Mouse (Mus musculus): ENCODE measurements around the gene Copb2. TPM values are rescaled to one million over a fixed set of nuclear protein-coding genes. Genes with fewer than 3 reads are reported as not detected.
A peak's percentile ranks its signal among the peaks of the same experiment; 100 is the strongest.

Copb2 gene
- 10 to 100 TPM; 92.7 to 94.2 TPM for total RNA-seq (2021)
- long read RNA-seq, experiment 1, transcript Copb2-201 (22 exons, 3,050 nt) = major isoform, 71 of 82 reads
- long read RNA-seq, experiment 1, partial matches to known transcripts = 9 of 82 reads
- long read RNA-seq, experiment 1, other reads (novel, unspliced or antisense) = 2 of 82 reads
- long read RNA-seq, experiment 2, transcript Copb2-201 (22 exons, 3,050 nt) = major isoform, 98 of 118 reads
- long read RNA-seq, experiment 2, partial matches to known transcripts = 10 of 118 reads
- long read RNA-seq, experiment 2, other reads (novel, unspliced or antisense) = 10 of 118 reads

DNA sequence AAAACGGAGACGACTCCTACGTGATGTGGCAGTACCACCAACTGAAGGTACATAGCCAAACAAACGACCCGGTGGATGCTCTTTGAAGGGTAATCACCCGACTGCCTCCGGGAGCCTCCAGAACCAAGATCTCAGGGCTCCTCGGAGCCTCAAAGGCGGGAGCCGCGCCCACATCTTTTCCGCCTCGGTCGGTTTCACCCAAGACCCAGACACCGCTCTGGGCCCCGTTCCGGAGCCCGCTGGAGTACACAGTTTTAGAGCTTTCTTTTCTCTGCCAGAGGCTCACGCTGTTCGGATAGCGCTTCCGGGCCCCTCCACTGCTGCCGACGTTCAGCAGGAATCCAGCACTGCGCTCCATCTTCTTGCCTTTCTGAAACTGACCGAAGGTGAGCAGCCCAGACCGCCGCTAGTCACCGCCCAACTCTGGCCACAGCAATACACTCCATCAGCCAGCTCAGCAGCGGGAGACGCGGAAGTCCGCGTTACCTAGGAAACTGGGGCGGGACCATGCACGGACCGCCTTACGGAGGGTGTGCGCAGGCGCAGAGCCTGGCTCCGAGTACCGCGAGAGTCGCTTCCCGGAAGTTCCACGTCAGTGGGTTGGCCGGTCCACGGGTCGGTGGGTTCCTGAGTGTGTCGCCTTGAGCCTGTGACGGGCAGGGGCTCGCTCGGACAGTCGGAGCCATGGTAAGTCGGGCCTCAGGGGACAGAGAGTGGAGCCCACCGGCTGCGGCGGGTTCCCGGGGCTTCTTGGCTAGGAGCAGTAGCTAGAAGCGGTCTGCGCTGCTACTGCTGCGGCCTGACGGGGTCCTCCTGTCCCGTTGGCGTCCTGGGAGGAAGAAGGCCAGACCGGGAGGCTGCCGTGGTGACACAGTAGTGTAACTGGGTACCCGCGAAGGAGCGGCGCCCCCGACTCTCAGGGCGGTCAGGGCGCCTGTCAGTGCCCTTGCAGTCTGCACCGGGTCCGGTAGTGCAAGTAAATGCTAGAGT is at the start of gene Copb2:
Gene Copb2, plus strand, starts transcription at position 585 of the 990 bp plus-strand sequence.
- peak; percentile 97 to 99 for DNase-seq (ENCODE audit: low spot score in 2 of 2)
- TF ChIP-seq CTCF (conservative IDR thresholded peaks at IDR 0.05) = no peak; the same call in 1 of the 2 replicates
- H3K27ac ChIP-seq = peak within 1 kb of the TSS; percentile 91

DNA sequence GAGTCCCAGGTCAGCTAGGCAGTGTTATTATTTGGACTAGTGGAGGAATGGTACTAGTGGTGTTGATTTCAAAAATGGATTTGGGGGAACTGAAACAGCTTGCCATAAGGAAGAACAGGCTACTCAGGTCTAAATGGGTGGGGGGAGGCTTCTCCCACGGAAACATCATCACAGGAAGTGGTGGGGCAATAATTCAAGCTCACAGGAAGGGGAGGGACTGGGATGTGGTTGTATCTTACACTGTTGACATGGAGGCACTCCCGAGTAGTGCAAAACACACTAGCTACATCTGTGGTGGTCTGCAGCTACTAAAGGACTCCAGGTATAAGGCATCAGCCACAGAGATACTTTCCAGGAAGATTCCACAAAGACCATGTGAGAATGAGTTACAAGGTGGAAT is 39.6 kb upstream of the Copb2 start:
- no peak overlapping the region for H3K4me3 ChIP-seq
- TF ChIP-seq CTCF (conservative IDR thresholded peaks at IDR 0.05) = no peak
- H3K27ac ChIP-seq = no peak overlapping the region
- DNase-seq (ENCODE audit: low spot score in 2 of 2) = no peak

More for the DNA sequence above, at the start of gene Copb2:
- H3K4me3 ChIP-seq = peak within 1 kb of the TSS; percentile 69

DNA sequence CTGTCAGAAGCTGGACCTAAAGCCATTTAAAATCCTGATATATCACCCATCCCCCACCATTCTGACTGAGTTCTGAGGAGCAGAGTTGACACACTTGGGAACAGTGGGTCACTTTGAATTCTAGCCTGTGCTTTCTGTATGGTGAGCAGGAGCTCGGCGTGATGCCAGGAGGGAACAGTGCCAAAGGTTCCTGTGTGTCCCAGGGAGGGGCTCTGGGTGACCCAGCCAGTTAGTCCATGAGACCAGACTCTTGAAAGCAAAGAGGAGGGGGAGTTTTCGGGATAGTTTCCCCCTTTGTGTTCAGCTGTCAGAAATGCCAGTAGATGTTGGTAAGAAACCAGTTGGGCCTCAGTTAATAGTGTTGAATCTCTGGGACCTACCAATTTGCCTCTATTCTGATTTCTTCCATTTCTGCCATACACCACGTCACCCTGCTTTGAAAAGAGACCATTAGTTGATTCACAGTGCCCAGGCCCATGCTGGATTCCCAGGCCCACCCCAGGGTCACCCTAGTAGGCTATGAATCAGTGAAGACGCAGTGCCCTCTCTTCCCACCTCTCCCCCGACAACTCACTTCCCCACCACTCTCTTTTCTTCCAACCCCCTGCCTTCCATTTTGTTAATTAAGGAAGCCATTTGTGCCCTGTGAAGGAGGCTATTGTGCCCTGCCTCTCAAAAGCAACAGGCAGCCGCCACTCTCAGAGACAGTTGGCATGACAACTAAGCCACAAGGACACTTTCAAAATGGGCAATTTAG is 38.6 kb upstream of the Copb2 start:
- DNase-seq (ENCODE audit: low spot score in 2 of 2) = no peak
- TF ChIP-seq CTCF (conservative IDR thresholded peaks at IDR 0.05) = no peak

DNA sequence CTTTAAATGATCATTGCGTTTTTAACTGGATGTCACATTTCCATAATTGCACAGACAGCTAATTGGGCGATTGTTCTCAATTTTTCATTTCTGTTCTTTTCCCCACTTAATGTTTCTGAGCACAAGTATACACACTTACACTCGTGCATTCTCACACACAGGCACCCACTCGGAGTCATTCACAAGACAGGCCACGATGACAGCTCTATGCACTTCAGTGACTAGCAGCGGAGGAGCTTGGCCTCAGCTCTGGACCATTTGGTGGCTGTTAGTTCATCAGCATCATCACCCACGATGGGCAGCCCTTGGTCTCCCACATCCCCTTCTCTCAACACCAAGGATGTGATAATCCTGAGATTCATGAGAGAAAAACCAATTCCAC is 38.0 kb upstream of the Copb2 start:
- no peak for DNase-seq (ENCODE audit: low spot score in 2 of 2)
- H3K4me3 ChIP-seq = no peak overlapping the region
- no peak overlapping the region for H3K27ac ChIP-seq
- no peak for TF ChIP-seq CTCF (conservative IDR thresholded peaks at IDR 0.05)

More for the DNA sequence above, 38.6 kb upstream of the Copb2 start:
- H3K27ac ChIP-seq = no peak overlapping the region
- H3K4me3 ChIP-seq = no peak overlapping the region

DNA sequence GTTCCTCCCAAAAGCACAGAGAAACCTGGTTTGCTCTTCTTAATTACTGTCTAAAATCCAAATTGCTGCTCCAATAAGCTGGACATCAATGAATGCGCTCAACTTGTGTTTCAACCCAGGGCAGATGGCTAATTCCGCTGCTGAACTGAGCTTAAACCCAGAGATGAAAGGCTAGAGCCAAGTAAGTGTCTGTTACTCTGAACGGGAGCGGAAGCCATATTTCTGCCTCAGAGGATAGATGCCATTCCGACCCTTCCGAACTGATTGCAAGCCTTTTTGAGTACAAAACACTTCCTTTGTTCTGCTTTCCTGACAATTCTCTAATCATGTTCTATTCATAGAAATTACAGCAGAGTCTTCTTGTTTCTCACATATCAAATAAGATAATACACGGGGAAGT is 36.3 kb upstream of the Copb2 start:
- H3K27ac ChIP-seq = no peak overlapping the region

DNA sequence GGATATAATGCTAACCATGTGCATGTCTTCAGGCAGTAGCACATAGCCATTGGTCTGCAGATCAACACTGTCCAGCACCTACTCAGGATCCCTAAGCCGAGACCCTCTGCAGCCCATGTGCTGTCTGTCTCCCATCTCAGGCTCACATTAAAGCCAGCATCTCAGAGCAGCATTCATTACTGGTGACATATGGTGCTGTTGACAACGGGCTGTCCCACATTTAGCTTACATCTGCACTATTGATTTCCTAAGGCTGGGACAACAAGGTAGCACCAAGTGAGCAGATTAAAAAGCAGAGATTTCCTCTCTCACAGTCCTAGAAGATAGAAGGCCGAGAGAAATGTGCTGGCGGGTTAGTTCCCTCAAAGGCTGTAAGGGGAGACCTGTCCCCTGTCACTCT is 33.7 kb upstream of the Copb2 start:
- peak overlapping the region; percentile 1; the same call in 1 of the 2 replicates for H3K27ac ChIP-seq
- peak in 1 of 2 experiments; percentile 14 for DNase-seq (ENCODE audit: low spot score in 2 of 2)
- no peak for TF ChIP-seq CTCF (conservative IDR thresholded peaks at IDR 0.05)
- no peak overlapping the region for H3K4me3 ChIP-seq

More for the DNA sequence above, 36.3 kb upstream of the Copb2 start:
- TF ChIP-seq CTCF (conservative IDR thresholded peaks at IDR 0.05) = no peak
- DNase-seq (ENCODE audit: low spot score in 2 of 2) = no peak
- H3K4me3 ChIP-seq = no peak overlapping the region

DNA sequence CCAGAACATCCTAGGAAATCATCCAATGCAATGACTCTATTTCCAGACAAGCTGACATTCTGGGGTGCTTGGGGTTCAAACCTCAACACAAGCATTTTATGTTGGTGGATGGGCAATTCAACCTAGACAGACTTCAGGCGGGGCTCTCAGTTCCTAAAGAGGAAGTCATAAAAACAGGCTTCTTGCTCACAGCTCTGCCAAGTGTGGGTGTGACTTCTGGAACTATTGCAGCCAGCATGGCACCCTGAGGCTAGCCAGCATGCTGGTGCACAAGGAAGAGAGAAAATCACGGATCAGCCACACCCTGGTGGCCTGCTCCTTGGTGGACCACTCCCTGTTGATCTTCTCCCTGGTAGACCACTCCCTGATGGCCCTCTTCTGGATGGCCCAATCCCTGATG is 32.5 kb upstream of the Copb2 start:
- DNase-seq (ENCODE audit: low spot score in 2 of 2) = no peak
- no peak for TF ChIP-seq CTCF (conservative IDR thresholded peaks at IDR 0.05)
- H3K4me3 ChIP-seq = no peak overlapping the region

DNA sequence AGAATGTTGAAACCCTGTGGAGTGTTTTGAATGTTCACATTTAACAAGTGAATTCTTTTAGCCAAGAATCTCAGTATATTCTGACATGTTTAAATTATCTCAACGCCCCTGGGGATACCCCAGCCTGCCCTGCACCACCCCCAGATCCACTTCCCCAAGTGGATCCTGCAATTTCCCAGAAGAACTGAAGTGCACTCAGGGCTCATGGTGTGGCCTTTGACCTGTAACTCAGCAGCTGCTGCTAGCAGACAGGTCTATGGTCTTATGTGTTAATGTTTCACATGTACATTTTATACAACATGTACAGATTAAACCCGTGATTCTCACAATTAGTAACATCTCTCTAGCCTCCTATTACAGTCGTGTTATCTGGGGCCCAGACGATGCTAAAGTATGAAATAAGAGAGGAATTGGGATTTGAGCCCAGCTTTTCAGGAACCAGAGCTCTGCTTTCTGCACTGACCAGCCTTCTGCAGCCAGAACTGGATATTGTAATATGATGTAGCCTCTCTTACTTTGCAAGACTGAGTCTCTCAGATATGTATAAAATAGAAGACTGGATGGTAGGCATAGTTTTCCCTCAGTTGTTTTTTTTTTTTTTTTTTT is 28.7 kb upstream of the Copb2 start:
- TF ChIP-seq CTCF (conservative IDR thresholded peaks at IDR 0.05) = no peak
- no peak overlapping the region for H3K27ac ChIP-seq
- H3K4me3 ChIP-seq = no peak overlapping the region
- no peak for DNase-seq (ENCODE audit: low spot score in 2 of 2)

More for the DNA sequence above, 32.5 kb upstream of the Copb2 start:
- H3K27ac ChIP-seq = no peak overlapping the region

DNA sequence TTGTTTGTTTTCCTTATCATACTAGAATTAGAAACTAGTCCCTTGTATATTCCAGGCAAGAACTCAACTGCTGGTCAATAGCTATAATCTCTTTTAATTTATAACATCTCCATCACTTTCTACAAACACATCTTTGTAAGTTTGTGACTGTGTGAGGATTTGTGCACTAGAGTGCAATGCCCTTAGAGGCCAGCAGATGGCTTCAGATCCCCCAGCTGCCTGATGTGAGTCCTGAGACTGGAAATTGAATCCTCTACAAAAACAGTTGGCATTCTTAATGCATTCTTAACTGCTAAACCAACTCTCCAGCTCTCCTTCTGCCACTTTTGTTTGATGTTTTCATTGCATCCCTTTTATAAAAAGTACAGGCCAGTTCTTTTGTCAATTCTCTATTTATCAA is 27.8 kb upstream of the Copb2 start:
- Histone ChIP-seq H3K27ac (no peak overlapping the region), H3K4me3 (no peak overlapping the region)
- DNase-seq (ENCODE audit: low spot score in 2 of 2) = no peak
- peak; percentile 66 for TF ChIP-seq CTCF (conservative IDR thresholded peaks at IDR 0.05)

DNA sequence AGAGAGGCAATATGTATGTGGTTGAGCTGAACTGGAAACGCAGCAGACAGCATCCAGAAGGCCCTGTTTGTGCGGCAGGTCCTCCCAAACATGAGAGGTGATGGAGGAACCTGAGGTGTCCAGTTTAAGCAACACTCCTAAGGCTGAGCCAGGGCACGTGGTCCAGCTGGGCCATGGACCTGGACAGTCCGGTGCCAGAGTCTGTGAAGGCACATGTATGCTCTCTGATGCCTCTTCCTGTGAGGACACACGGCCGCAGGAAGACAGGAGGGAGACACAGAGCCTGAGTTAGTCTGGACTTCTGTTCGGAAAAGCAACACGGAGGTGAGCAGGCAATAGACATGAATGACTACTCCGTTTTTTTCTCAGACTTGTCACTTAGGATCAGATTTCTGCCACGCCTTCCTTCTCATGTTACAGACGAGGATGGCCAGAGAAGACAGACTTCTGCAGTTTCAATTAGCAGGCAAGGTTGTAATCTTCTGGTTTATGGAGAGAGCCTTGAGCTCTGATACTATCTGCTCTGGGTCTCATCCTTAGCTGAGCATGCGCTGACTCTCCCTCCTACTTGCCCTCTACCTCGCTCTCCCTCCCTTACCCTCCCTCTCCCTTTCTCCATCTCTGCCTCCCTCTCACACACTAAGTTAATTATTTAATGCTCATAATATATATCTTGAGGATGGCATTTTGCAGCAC is 25.4 kb upstream of the Copb2 start:
- no peak for TF ChIP-seq CTCF (conservative IDR thresholded peaks at IDR 0.05)
- no peak for DNase-seq (ENCODE audit: low spot score in 2 of 2)
- no peak overlapping the region for H3K4me3 ChIP-seq

DNA sequence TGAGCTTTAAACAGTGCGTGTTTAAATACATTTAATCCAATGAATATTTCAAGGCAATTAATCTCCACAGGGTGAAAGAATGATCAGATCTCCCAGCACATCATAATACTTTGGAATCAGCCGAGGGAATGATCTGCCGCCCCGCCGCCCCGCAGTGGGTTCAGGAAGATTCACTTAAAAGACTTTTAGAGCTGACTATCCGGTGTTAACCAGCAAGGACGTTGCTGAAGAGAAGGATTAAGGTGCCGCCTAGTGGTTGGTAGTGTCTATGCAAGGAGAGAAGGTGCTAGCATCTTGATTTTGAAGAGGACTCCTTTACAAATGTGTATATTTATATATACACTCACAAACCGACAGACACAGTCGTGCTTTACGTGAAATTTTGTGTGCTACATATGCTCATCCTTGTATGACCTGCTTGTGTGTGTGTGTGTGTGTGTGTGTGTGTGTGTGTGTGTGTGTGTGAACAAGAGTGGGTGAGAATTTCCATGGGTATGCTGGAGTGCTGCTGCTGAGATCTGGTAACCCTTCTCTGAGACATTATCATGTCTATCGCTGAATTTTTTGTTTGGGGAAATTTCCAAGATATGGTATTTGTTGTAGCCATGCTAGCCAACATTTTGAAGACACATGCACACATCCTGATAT is 24.7 kb upstream of the Copb2 start:
- Histone ChIP-seq H3K4me3 (no peak overlapping the region), H3K27ac (no peak overlapping the region)
- peak; percentile 91 for TF ChIP-seq CTCF (conservative IDR thresholded peaks at IDR 0.05)
- DNase-seq (ENCODE audit: low spot score in 2 of 2) = peak; percentile 78 to 82

More for the DNA sequence above, 25.4 kb upstream of the Copb2 start:
- H3K27ac ChIP-seq = no peak overlapping the region
